Mouse (Mus musculus) forebrain, embryonic 13.5 days (tissue): ENCODE data around the gene Rasal3. TPM values are rescaled to one million over a fixed set of nuclear protein-coding genes. Genes with fewer than 3 reads are reported as not detected.
A peak's percentile ranks its signal among the peaks of the same experiment; 100 is the strongest.

Experiments used
- ATAC-seq: fragments of 200-750 bp; cut with Nextera tagmentation; 2 replicates; pipeline ENCODE4 v1.8.0; 2017
- H3K27ac ChIP-seq: fragments of 300-500 bp; sonication (generic); 2 replicates; pipeline ENCODE4 v1.5.1; 2015; ENCODE audit warnings: inconsistent platforms, mild to moderate bottlenecking, moderate library complexity
- H3K27me3 ChIP-seq: fragments of 300-500 bp; sonication (generic); 2 replicates; pipeline ENCODE4 v1.6.1; 2015; ENCODE audit warnings: mild to moderate bottlenecking, inconsistent platforms
- H3K36me3 ChIP-seq: fragments of 300-500 bp; sonication (generic); 2 replicates; pipeline ENCODE4 v1.6.1; 2015; ENCODE audit warnings: mild to moderate bottlenecking, inconsistent platforms; ENCODE audit not compliant: poor library complexity, severe bottlenecking
- H3K4me1 ChIP-seq: fragments of 300-500 bp; sonication (generic); 2 replicates; pipeline ENCODE4 v1.6.1; 2015; ENCODE audit warnings: inconsistent platforms
- H3K4me2 ChIP-seq: fragments of 300-500 bp; sonication (generic); 2 replicates; pipeline ENCODE4 v1.6.1; 2015; ENCODE audit warnings: inconsistent platforms, mild to moderate bottlenecking, moderate library complexity
- H3K4me3 ChIP-seq: fragments of 300-500 bp; sonication (generic); 2 replicates; pipeline ENCODE4 v1.5.1; 2015; ENCODE audit warnings: mild to moderate bottlenecking, inconsistent platforms
- H3K9ac ChIP-seq: fragments of 300-500 bp; sonication (generic); 2 replicates; pipeline ENCODE4 v1.6.1; 2015; ENCODE audit warnings: mild to moderate bottlenecking, inconsistent platforms
- H3K9me3 ChIP-seq: fragments of 300-500 bp; sonication (generic); replicated peaks from 2 replicates; pipeline ENCODE4 v1.6.1; 2016; ENCODE audit warnings: inconsistent platforms
- WGBS: fragments of 180-500 bp; shearing (Covaris S2); methylation state at CpG from one replicate; pipeline ENCODE4 v1.1.7; 2015; 5-methylcytosine and 5-hydroxymethylcytosine counted together
- polyA plus RNA-seq: library from polyadenylated mRNA; unstranded; fragments of >200 nt; fragmentation: Nextera tagmentation; extraction: Ambion mirVana; gene quantifications from 2 replicates; pipeline ENCODE4 v1.2.1, GENCODE M21; 2015

Gene Rasal3
- polyA plus RNA-seq: 0.26 and 0.32 TPM in 2 replicates

DNA sequence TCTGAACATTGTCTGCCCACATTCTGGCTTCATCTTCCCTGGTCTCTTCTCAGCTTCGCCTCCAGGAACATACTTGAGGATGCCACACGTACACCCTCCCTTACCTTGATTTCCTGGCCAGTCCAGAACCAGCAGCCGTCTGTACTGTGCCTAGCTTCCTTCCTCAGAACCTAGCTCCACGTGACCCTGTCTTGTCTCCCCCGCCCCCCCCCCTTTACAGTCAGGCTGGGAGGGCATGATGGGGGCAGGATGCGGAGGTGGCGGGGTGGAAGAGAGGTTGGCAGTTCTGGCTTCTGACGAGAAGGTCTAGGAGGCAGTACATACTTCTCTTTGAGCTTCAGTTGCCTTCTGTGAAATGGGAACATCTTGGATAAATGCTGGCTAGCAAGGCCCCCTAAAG lies at the start of gene Rasal3:
Rasal3 (minus strand) TSS at position 167 of the 400 bp plus-strand sequence.
- H3K27ac ChIP-seq: no peak within 1 kb of the TSS
- no peak within 1 kb of the TSS for H3K9ac ChIP-seq
- H3K4me2 ChIP-seq: no peak within 1 kb of the TSS
- no peaks in the 10 kb centered on the region for H3K36me3 ChIP-seq
- H3K27me3 ChIP-seq: peaks cover 17% of the 10 kb centered on the region
- no peak within 1 kb of the TSS for H3K4me3 ChIP-seq
- H3K4me1 ChIP-seq: no peaks in the 10 kb centered on the region
- no peaks in the 10 kb centered on the region for H3K9me3 ChIP-seq
- no peak for ATAC-seq
- WGBS: 82% methylated on average over 8 of the region's 8 CpGs

DNA sequence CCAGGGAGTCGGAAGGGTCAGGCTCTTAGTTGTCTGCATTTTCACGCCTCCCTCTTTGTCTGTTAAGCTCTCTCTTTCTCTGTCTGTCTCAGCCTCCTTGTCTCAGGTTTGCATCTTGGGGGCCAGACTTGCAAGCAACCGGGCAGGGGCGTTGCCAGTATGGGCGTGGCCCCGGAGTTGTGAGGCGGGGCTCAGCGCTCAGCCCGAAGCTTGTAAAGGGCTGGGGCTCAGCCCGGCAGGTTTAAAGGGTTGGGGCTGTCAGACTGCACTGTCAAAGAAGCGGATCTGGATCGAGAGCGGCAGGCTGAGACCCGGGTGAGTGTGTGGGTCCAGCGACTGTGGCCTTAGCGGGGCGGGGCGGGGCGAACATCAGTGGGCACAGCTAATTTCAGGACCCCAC lies 49.1 kb upstream of the Rasal3 start, which contains the start of gene Cyp4f39:
Cyp4f39 (plus strand) TSS at position 242 of the 400 bp plus-strand sequence.
- Histone ChIP-seq H3K9me3 (peaks cover 4% of the 10 kb centered on the region; the same call in 1 of the 2 replicates), H3K27ac (no peak within 1 kb of the TSS), H3K36me3 (no peaks in the 10 kb centered on the region), H3K4me1 (peaks cover 7% of the 10 kb centered on the region), H3K4me2 (peak within 1 kb of the TSS; percentile 65), H3K27me3 (peaks cover 16% of the 10 kb centered on the region), H3K9ac (peak within 1 kb of the TSS; percentile 53), H3K4me3 (peak within 1 kb of the TSS; percentile 34)
- 2% methylated on average over 19 of the region's 19 CpGs for WGBS
- ATAC-seq: no peak

DNA sequence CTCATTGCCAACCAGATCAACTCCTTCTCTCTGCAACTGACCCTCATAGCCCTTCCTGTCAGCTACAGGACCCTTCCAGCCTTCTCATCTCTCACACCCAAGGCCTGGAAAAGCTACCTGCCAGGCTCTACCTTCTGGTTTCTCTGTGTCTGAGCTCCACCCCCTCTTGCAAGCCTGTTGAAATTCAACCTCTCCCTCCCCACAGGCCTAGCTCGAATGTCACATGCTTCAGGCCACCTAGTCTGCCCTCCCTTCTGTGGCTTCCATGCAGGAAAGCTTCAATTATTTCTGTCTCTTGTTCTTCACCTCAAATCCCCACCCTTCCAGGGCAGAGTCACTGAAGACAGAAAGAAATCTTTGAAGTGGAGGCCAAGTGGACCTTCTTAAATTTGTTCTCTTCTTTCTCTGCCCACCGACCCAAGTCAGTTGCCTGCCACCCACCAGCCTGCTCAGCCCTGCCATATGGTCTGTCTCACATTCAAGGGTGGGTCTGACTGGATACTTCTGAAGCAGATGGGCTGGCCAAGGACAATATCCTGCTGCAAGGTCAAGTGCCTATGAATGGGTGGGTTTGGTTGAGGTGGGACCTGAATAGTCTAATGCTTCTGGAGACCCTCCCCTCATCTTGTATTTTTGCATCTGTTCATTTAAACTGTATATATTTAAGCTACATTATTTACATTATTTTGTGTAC lies 47.6 kb upstream of the Rasal3 start:
- ATAC-seq: no peak
- 51% methylated on average over 2 of the region's 2 CpGs for WGBS
- H3K9ac ChIP-seq: no peak overlapping the region
- no peak overlapping the region for H3K27ac ChIP-seq
- H3K4me2 ChIP-seq: no peak overlapping the region
- peaks cover 7% of the 10 kb centered on the region for H3K4me1 ChIP-seq
- H3K36me3 ChIP-seq: no peaks in the 10 kb centered on the region
- H3K9me3 ChIP-seq: peaks cover 4% of the 10 kb centered on the region; the same call in 1 of the 2 replicates
- peaks cover 16% of the 10 kb centered on the region for H3K27me3 ChIP-seq
- H3K4me3 ChIP-seq: no peak overlapping the region

DNA sequence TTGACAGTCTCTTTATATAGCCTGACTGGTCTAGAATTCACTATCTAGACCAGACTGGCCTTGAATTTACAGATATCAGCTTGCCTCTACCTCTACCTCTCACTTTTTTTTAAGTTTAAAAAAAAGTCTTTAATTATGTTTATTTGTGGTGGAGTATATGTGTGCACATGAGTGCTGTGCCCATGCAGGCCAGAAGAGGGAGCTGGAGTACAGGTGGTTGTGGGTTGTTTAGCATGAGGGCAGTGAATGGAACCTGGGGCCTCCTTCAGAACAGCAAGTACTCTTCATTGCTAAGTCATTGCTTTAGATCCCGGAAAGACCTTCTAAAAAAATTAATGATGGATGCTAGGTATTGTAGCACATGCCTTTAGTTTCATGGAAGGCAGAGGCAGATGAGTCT lies 45.7 kb upstream of the Rasal3 start:
- Histone ChIP-seq H3K4me3 (no peak overlapping the region), H3K9me3 (peaks cover 4% of the 10 kb centered on the region; the same call in 1 of the 2 replicates), H3K27ac (no peak overlapping the region), H3K9ac (no peak overlapping the region), H3K36me3 (no peaks in the 10 kb centered on the region), H3K4me1 (peaks cover 7% of the 10 kb centered on the region), H3K4me2 (no peak overlapping the region), H3K27me3 (peaks cover 16% of the 10 kb centered on the region)
- ATAC-seq: no peak
- WGBS: 92% methylated on average over 1 of the region's 1 CpGs

DNA sequence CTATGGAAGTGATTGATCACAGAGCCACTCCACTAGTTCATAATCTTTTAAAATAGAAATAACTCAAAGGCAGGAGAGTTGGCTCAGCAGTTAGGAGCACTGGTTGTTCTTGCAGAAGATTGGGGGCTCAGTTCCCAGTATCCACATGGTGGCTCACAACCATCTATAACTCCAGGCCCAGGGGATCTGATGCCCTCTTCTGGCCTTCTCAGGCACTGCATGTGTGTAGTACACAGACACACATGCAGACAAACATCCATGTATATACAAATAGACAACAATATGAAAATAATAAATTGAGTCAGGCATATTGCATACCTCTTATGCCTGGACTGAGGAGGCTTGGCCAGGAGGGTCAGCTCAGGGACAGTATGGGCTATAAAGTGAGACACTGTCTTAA lies 43.8 kb upstream of the Rasal3 start:
- no peak for ATAC-seq
- Histone ChIP-seq H3K27ac (no peak overlapping the region), H3K9ac (no peak overlapping the region), H3K36me3 (no peaks in the 10 kb centered on the region), H3K4me2 (no peak overlapping the region), H3K27me3 (peaks cover 6% of the 10 kb centered on the region; the same call in 1 of the 2 replicates), H3K9me3 (peaks cover 4% of the 10 kb centered on the region; the same call in 1 of the 2 replicates), H3K4me3 (no peak overlapping the region), H3K4me1 (no peaks in the 10 kb centered on the region)

DNA sequence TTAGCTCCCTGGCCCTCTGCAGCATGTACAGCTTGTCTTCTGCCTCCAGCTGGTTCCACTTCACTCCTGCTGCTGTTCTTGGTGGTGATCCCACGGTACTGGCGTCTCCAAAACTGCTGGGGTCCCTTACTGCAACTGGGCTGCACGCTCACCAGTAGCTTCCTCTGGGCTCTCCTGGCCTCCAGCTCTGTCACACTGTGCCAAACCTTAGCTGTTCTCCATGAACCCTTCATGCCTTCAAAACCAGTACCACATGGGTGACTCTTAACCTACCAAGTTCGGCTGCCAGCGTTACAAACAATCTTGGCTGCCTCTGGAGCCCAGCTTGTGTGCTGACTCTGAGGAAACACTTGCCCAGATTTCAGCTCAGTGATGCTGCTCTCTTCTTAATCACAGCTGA lies 41.6 kb upstream of the Rasal3 start:
- Histone ChIP-seq H3K9me3 (peaks cover 4% of the 10 kb centered on the region; the same call in 1 of the 2 replicates), H3K9ac (no peak overlapping the region), H3K27ac (no peak overlapping the region), H3K4me2 (no peak overlapping the region), H3K36me3 (no peaks in the 10 kb centered on the region), H3K4me1 (no peaks in the 10 kb centered on the region), H3K27me3 (no peaks in the 10 kb centered on the region), H3K4me3 (no peak overlapping the region)
- ATAC-seq: no peak
- 83% methylated on average over 5 of the region's 5 CpGs for WGBS

DNA sequence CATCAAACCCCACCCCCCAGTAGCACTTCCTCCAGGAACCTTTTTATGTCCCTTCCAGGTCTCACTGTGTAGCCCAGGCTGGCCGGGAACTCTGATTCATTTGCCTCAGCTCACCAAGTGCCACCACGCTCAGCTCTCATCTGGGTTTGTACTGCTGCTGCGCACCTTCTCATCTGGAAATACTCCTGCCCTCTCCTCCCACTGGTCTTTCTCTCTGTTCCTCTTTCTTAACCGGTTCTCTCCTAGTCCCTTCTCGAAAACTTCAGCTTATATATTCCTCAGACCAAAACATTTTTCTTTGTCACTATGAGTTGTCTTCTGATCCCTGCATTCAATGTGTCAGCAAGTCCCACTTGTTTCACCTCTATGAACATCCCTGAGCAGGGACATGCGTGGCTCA lies 39.9 kb upstream of the Rasal3 start:
- H3K4me1 ChIP-seq: no peaks in the 10 kb centered on the region
- no peaks in the 10 kb centered on the region; the same call in 1 of the 2 replicates for H3K9me3 ChIP-seq
- whole genome bisulfite sequencing: 80% methylated on average over 6 of the region's 6 CpGs
- H3K36me3 ChIP-seq: no peaks in the 10 kb centered on the region
- H3K4me2 ChIP-seq: no peak overlapping the region
- ATAC-seq: no peak
- no peak overlapping the region for H3K9ac ChIP-seq
- no peaks in the 10 kb centered on the region for H3K27me3 ChIP-seq
- H3K4me3 ChIP-seq: no peak overlapping the region
- no peak overlapping the region for H3K27ac ChIP-seq

DNA sequence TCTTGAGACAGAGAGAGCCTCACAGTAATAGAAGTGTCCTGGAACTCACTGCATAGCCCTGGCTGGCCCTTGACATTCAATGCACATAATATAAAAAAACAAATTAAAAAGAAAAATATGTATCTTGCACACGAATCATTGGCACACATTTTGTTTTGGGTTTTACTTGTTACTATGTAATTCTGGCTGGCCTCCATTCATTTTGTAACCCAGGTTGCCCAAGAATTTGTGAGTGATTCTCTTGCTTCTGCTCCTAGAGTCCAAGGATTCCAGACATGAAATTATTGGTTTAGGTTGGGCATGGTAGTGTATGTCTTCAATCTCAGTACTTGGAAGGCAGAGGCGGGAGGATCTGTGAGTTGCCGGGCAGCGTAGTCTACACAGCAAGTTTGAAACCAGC lies 33.7 kb upstream of the Rasal3 start:
- Histone ChIP-seq H3K27me3 (no peaks in the 10 kb centered on the region), H3K27ac (no peak overlapping the region), H3K9ac (no peak overlapping the region), H3K4me3 (no peak overlapping the region), H3K4me2 (no peak overlapping the region), H3K9me3 (no peaks in the 10 kb centered on the region), H3K4me1 (no peaks in the 10 kb centered on the region), H3K36me3 (no peaks in the 10 kb centered on the region)
- WGBS: 91% methylated on average over 4 of the region's 4 CpGs
- no peak for ATAC-seq

DNA sequence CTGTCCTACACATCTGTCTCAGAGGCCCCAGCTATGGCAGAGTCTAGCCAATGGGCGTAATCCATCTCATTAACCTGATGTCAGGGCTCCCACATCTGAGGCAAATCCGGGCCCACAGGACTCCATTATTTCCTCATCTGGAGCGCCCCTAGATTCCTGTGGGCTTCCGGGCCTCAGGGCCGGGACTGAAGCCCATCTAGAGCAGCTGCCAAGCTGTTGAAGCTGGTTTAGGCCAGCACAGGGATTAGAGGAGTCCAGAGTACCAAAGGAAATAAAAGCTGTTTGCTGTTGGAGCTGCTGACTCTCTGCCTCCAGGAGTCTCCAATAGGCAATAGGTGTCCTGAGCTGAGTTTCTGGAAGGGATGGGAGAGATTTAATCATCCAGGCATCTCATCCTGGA lies 31.8 kb upstream of the Rasal3 start:
- no peak overlapping the region for H3K4me3 ChIP-seq
- 79% methylated on average over 5 of the region's 5 CpGs for WGBS
- ATAC-seq: no peak
- no peaks in the 10 kb centered on the region for H3K36me3 ChIP-seq
- no peaks in the 10 kb centered on the region for H3K9me3 ChIP-seq
- H3K27me3 ChIP-seq: no peaks in the 10 kb centered on the region
- H3K9ac ChIP-seq: no peak overlapping the region
- H3K4me2 ChIP-seq: no peak overlapping the region
- H3K4me1 ChIP-seq: no peaks in the 10 kb centered on the region
- H3K27ac ChIP-seq: no peak overlapping the region

DNA sequence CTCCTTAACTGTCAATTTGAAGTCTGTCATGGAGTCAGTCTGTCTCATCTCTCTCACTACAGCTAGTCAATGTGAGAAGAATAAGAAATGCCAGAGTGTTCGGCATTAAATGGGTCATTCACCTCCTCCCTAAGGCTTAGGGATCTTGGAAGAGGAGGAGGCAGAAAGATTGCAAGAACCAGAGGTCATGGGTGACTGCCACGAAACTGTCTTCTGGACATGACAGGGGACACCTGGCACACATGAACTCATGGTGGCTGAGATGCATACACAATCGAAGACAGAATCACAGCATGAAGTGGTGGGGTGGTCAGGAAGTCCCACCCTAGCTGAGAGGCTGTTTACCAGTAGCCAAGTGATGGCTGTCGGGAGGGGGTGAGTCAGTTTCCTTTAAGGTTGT lies 30.9 kb upstream of the Rasal3 start:
- WGBS: 79% methylated on average over 4 of the region's 4 CpGs
- Histone ChIP-seq H3K4me2 (no peak overlapping the region), H3K9me3 (no peaks in the 10 kb centered on the region), H3K36me3 (no peaks in the 10 kb centered on the region), H3K9ac (no peak overlapping the region), H3K4me3 (no peak overlapping the region), H3K27me3 (no peaks in the 10 kb centered on the region), H3K4me1 (no peaks in the 10 kb centered on the region), H3K27ac (no peak overlapping the region)
- no peak for ATAC-seq

DNA sequence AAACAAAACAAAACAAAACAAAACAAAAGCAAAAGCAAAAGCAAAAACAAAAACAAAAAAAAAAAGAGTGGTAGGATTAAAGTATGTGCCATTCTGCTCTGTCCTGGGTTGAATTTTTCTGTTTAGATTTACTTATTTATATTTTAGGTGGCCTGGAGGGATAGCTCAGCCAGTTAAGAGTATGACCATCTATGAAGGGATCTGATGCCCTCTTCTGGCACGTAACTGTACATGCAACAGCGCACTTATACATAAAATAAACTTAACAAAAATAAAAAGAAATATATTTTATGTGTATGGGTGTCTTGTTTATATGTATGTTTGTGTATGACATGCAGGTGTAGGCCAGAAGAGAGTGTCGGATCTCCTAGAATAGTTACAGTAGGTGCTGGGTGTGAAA lies 28.6 kb upstream of the Rasal3 start:
- H3K9me3 ChIP-seq: no peaks in the 10 kb centered on the region
- no peak for ATAC-seq
- no peaks in the 10 kb centered on the region for H3K27me3 ChIP-seq
- H3K27ac ChIP-seq: no peak overlapping the region
- H3K36me3 ChIP-seq: no peaks in the 10 kb centered on the region
- no peak overlapping the region for H3K4me2 ChIP-seq
- 65% methylated on average over 3 of the region's 3 CpGs for WGBS
- H3K4me3 ChIP-seq: no peak overlapping the region
- H3K9ac ChIP-seq: no peak overlapping the region
- no peaks in the 10 kb centered on the region for H3K4me1 ChIP-seq

DNA sequence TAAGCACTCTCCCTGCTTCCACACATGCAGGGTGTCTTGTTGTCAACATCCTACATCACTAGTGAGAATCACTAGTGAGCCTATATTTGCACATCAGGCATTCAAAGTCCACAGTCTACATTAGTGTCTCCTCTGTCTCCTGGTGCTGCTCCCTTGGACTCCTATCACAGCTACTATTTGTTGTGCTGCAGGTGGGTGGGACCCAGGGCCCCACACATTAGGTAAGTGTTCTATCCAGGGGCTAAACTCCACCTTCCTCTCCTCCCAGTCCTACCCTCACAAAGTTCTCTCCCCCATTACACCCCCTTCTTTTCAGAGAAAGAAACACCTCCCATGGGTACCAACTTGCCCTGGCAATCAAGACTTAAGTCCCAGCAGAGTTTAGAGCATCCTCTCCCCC lies 23.2 kb upstream of the Rasal3 start:
- no peak for ATAC-seq
- Histone ChIP-seq H3K9ac (no peak overlapping the region), H3K9me3 (no peaks in the 10 kb centered on the region), H3K4me3 (no peak overlapping the region), H3K27ac (no peak overlapping the region), H3K36me3 (no peaks in the 10 kb centered on the region), H3K4me1 (no peaks in the 10 kb centered on the region), H3K4me2 (no peak overlapping the region), H3K27me3 (no peaks in the 10 kb centered on the region)

DNA sequence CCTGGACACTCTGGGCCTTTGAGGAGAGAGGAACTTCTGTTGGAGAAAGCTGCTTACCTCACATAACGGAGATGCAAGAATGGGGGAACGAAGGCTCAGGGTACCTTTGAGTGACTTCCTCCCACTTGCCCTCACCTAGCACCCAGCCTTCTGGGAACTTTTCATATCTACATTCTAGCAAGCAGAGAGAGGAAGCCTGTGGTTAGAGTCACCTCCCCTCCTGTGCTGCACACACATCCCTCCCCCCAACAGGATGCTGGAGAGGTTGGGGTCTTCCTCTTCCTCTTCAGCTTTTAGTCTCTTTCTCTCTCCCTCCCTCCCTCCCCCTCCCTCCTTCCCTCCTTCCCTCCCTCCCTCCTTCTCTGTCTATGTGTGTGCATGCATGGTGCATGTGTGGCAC lies 20.7 kb upstream of the Rasal3 start, which contains the start of gene Pglyrp2:
Pglyrp2 (minus strand) TSS at position 134 of the 400 bp plus-strand sequence.
- Histone ChIP-seq H3K4me3 (no peak within 1 kb of the TSS), H3K4me2 (no peak within 1 kb of the TSS), H3K36me3 (no peaks in the 10 kb centered on the region), H3K9ac (no peak within 1 kb of the TSS), H3K27me3 (no peaks in the 10 kb centered on the region), H3K9me3 (no peaks in the 10 kb centered on the region), H3K27ac (no peak within 1 kb of the TSS), H3K4me1 (no peaks in the 10 kb centered on the region)
- no peak for ATAC-seq
- 85% methylated on average over 2 of the region's 2 CpGs for WGBS
